Mouse (Mus musculus): ENCODE data around the gene Wbp2.
A peak's percentile ranks its signal among the peaks of the same experiment; 100 is the strongest.

Wbp2 gene

GRCm38 (mm10) chr11:116030088-116030897 lies 56.5 kb downstream of the Wbp2 start, which contains the start of gene Unk:
Gene Unk (plus strand): TSS chr11:116030322.
- peak; percentile 99 for DNase-seq (ENCODE audit: low read depth, low spot score)

- no peak for DNase-seq (ENCODE audit: low read depth, low spot score)
Observed at GRCm38 (mm10) chr11:116029086-116029865, 57.5 kb downstream of the Wbp2 start.

Data from CD4-positive helper T cell, adult 2 months (primary cell).